Mouse (Mus musculus) midbrain, embryonic 11.5 days (tissue): Measurements from ENCODE around the gene Reps2. TPM values are rescaled to one million over a fixed set of nuclear protein-coding genes. Genes with fewer than 3 reads are reported as not detected.

Experiments used
- ATAC-seq: fragments of 200-750 bp; cut with Nextera tagmentation; 2 replicates; pipeline ENCODE4 v1.8.0; 2017; ENCODE audit warnings: moderate TSS enrichment, moderate library complexity; ENCODE audit not compliant: low FRiP score
- DNase-seq: peaks from one replicate; pipeline ENCODE4 v3.0.0; 2015; ENCODE audit warnings: low spot score; ENCODE audit errors: missing footprints
- H3K27ac ChIP-seq: fragments of 300-500 bp; sonication (generic); 2 replicates; pipeline ENCODE4 v1.5.1; 2014; ENCODE audit warnings: low read depth, low read length
- H3K27me3 ChIP-seq: fragments of 300-500 bp; sonication (generic); 2 replicates; pipeline ENCODE4 v1.6.1; 2014; ENCODE audit warnings: mild to moderate bottlenecking, low read length, moderate library complexity, mixed read lengths; ENCODE audit not compliant: control insufficient read depth, insufficient read depth
- H3K36me3 ChIP-seq: fragments of 300-500 bp; sonication (generic); 2 replicates; pipeline ENCODE4 v1.6.1; 2014; ENCODE audit warnings: mild to moderate bottlenecking, low read length, moderate library complexity, mixed read lengths; ENCODE audit not compliant: control insufficient read depth, insufficient read depth
- H3K4me1 ChIP-seq: fragments of 300-500 bp; sonication (generic); 2 replicates; pipeline ENCODE4 v1.6.1; 2014; ENCODE audit warnings: low read length; ENCODE audit not compliant: control insufficient read depth, insufficient read depth
- H3K4me2 ChIP-seq: fragments of 300-500 bp; sonication (generic); 2 replicates; pipeline ENCODE4 v1.6.1; 2014; ENCODE audit warnings: mild to moderate bottlenecking, moderate library complexity
- H3K4me3 ChIP-seq: fragments of 300-500 bp; sonication (generic); 2 replicates; pipeline ENCODE4 v1.5.1; 2014; ENCODE audit warnings: low read depth, low read length
- H3K9ac ChIP-seq: fragments of 300-500 bp; sonication (generic); 2 replicates; pipeline ENCODE4 v1.6.1; 2014; ENCODE audit warnings: low read length
- H3K9me3 ChIP-seq: fragments of 300-500 bp; sonication (generic); 2 replicates; pipeline ENCODE4 v1.6.1; 2016; ENCODE audit warnings: low read length; ENCODE audit not compliant: control insufficient read depth
- WGBS: fragments of 180-500 bp; shearing (Covaris S2); extraction: QIAGEN DNeasy Blood & Tissue Kit; methylation state at CpG from one replicate; pipeline ENCODE4 v1.1.7; 2014; 5-methylcytosine and 5-hydroxymethylcytosine counted together
- polyA plus RNA-seq: library from polyadenylated mRNA; unstranded; fragments of >200 nt; fragmentation: Nextera tagmentation; extraction: Ambion mirVana; gene quantifications from 2 replicates; pipeline ENCODE4 v1.2.1, GENCODE M21; 2014

Reps2 gene
- polyA plus RNA-seq, 1 experiment from 2014 or later: 0.70 TPM

- no peaks in the 10 kb centered on the region for H3K4me1 ChIP-seq
- ATAC-seq (no peak), DNase-seq (no peak)
- no peak overlapping the region for H3K9ac ChIP-seq
- peaks cover 10% of the 10 kb centered on the region for H3K27me3 ChIP-seq
- no peak overlapping the region for H3K4me2 ChIP-seq
- no peak overlapping the region for H3K27ac ChIP-seq
- no peaks in the 10 kb centered on the region for H3K9me3 ChIP-seq
- WGBS: 80% methylated on average over 1 of the region's 1 CpGs
- H3K36me3 ChIP-seq: no peaks in the 10 kb centered on the region
- H3K4me3 ChIP-seq: no peak overlapping the region
These were observed 200.1 kb downstream of the Reps2 start for GRCm38 (mm10) chrX:162443387-162443786.

GRCm38 (mm10) chrX:162442970-162443369, 200.5 kb downstream of the Reps2 start:
- Histone ChIP-seq H3K27ac (no peak overlapping the region), H3K9ac (no peak overlapping the region), H3K36me3 (no peaks in the 10 kb centered on the region), H3K4me2 (no peak overlapping the region), H3K27me3 (peaks cover 12% of the 10 kb centered on the region), H3K9me3 (no peaks in the 10 kb centered on the region), H3K4me1 (no peaks in the 10 kb centered on the region), H3K4me3 (no peak overlapping the region)
- ATAC-seq: peak; percentile 46; the same call in 1 of the 2 replicates
- WGBS: 48% methylated on average over 1 of the region's 1 CpGs
- no peak for DNase-seq

- Histone ChIP-seq H3K4me2 (no peak overlapping the region), H3K9ac (no peak overlapping the region), H3K4me3 (no peak overlapping the region), H3K4me1 (no peaks in the 10 kb centered on the region), H3K27me3 (no peaks in the 10 kb centered on the region), H3K9me3 (no peaks in the 10 kb centered on the region), H3K27ac (no peak overlapping the region), H3K36me3 (no peaks in the 10 kb centered on the region)
- ATAC-seq: no peak
- 82% methylated on average over 5 of the region's 5 CpGs for WGBS
- DNase-seq: no peak
These were observed 210.5 kb downstream of the Reps2 start for GRCm38 (mm10) chrX:162432776-162433543.

GRCm38 (mm10) chrX:162427698-162428097, 215.8 kb downstream of the Reps2 start:
- Histone ChIP-seq H3K9ac (no peak overlapping the region), H3K27me3 (no peaks in the 10 kb centered on the region), H3K4me1 (no peaks in the 10 kb centered on the region), H3K9me3 (no peaks in the 10 kb centered on the region), H3K27ac (no peak overlapping the region), H3K36me3 (no peaks in the 10 kb centered on the region), H3K4me2 (no peak overlapping the region), H3K4me3 (no peak overlapping the region)
- ATAC-seq (no peak), DNase-seq (no peak)
- 76% methylated on average over 2 of the region's 3 CpGs for whole genome bisulfite sequencing

GRCm38 (mm10) chrX:162419431-162419830, 224.0 kb downstream of the Reps2 start:
- no peak overlapping the region for H3K9ac ChIP-seq
- H3K4me3 ChIP-seq: no peak overlapping the region
- no peak overlapping the region for H3K27ac ChIP-seq
- no peak overlapping the region for H3K4me2 ChIP-seq
- ATAC-seq (no peak), DNase-seq (no peak)
- no peaks in the 10 kb centered on the region for H3K4me1 ChIP-seq
- WGBS: 80% methylated on average over 3 of the region's 3 CpGs
- H3K27me3 ChIP-seq: peaks cover 8% of the 10 kb centered on the region
- H3K36me3 ChIP-seq: no peaks in the 10 kb centered on the region
- H3K9me3 ChIP-seq: no peaks in the 10 kb centered on the region

- no peak overlapping the region for H3K4me3 ChIP-seq
- H3K27ac ChIP-seq: no peak overlapping the region
- peaks cover 13% of the 10 kb centered on the region for H3K27me3 ChIP-seq
- H3K4me1 ChIP-seq: no peaks in the 10 kb centered on the region
- H3K4me2 ChIP-seq: no peak overlapping the region
- H3K36me3 ChIP-seq: no peaks in the 10 kb centered on the region
- no peak for DNase-seq
- WGBS: 79% methylated on average over 2 of the region's 2 CpGs
- H3K9me3 ChIP-seq: no peaks in the 10 kb centered on the region
- H3K9ac ChIP-seq: no peak overlapping the region
- ATAC-seq: no peak
These were observed 230.3 kb downstream of the Reps2 start for GRCm38 (mm10) chrX:162413124-162413523.

- no peak overlapping the region for H3K4me2 ChIP-seq
- H3K4me1 ChIP-seq: no peaks in the 10 kb centered on the region
- no peak overlapping the region for H3K9ac ChIP-seq
- no peak overlapping the region for H3K4me3 ChIP-seq
- H3K27ac ChIP-seq: no peak overlapping the region
- no peaks in the 10 kb centered on the region for H3K36me3 ChIP-seq
- no peaks in the 10 kb centered on the region for H3K9me3 ChIP-seq
- 86% methylated on average over 4 of the region's 4 CpGs for WGBS
- peaks cover 7% of the 10 kb centered on the region for H3K27me3 ChIP-seq
- no peak for DNase-seq
- ATAC-seq: no peak
These were observed 236.2 kb downstream of the Reps2 start for GRCm38 (mm10) chrX:162407291-162407690.

- Histone ChIP-seq H3K9ac (no peak overlapping the region), H3K27ac (no peak overlapping the region), H3K4me3 (no peak overlapping the region), H3K4me1 (no peaks in the 10 kb centered on the region), H3K27me3 (peaks cover 2% of the 10 kb centered on the region), H3K36me3 (no peaks in the 10 kb centered on the region), H3K9me3 (no peaks in the 10 kb centered on the region), H3K4me2 (no peak overlapping the region)
- DNase-seq (no peak), ATAC-seq (no peak)
- WGBS: 77% methylated on average over 3 of the region's 3 CpGs
These were observed 241.0 kb downstream of the Reps2 start for GRCm38 (mm10) chrX:162402487-162402886.

- no peak for DNase-seq
- 91% methylated on average over 1 of the region's 1 CpGs for WGBS
- no peak overlapping the region for H3K9ac ChIP-seq
- no peak for ATAC-seq
- H3K4me1 ChIP-seq: no peaks in the 10 kb centered on the region
- H3K27ac ChIP-seq: no peak overlapping the region
- H3K4me3 ChIP-seq: no peak overlapping the region
- no peaks in the 10 kb centered on the region for H3K9me3 ChIP-seq
- no peaks in the 10 kb centered on the region for H3K27me3 ChIP-seq
- H3K36me3 ChIP-seq: no peaks in the 10 kb centered on the region
- H3K4me2 ChIP-seq: no peak overlapping the region
These were observed 262.7 kb downstream of the Reps2 start for GRCm38 (mm10) chrX:162380730-162381129.
